Mouse (Mus musculus): ENCODE measurements around the gene C1qtnf6.
A peak's percentile ranks its signal among the peaks of the same experiment; 100 is the strongest.

Gene C1qtnf6

DNA sequence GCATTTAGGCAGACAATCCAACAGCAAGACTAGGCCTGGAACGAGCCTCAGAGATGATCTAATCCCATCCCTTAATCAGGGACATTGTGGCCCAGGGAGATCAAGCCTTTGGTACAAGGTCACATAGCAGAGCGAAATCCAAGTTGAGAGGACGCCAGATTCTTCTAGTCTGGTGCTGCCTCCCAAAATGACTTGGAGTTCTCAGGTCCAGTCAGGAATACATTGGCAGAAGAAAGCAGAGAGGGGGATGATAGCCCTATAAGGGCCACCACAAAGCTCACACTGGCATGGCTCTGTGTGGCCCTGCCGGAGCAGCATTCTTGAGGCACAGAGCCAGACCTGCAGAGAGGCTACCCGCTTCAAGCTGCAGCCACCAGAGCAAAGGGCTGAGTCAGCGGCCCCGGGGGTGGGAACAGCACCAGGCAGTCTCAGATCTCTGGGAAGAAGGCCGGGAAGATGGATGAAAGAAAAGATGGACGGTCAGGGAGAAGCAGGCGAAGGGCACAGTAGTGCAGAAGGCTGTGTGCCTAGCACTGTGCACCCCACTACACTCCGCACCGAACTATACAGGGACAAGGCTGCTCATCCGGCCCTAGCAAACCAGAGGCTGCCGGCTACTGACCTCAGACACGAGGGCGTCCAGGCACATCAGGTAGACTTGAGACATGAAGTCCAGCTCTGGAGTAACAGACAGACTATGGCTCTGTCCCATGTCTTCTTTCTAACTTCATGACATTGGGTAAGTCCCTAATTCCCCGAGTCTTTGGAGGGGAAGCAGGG, at the start of gene C1qtnf6:
Gene C1qtnf6 (minus strand): TSS at position 746 of the 780 bp plus-strand sequence.
- no peak for DNase-seq (ENCODE audit: low spot score)

DNA sequence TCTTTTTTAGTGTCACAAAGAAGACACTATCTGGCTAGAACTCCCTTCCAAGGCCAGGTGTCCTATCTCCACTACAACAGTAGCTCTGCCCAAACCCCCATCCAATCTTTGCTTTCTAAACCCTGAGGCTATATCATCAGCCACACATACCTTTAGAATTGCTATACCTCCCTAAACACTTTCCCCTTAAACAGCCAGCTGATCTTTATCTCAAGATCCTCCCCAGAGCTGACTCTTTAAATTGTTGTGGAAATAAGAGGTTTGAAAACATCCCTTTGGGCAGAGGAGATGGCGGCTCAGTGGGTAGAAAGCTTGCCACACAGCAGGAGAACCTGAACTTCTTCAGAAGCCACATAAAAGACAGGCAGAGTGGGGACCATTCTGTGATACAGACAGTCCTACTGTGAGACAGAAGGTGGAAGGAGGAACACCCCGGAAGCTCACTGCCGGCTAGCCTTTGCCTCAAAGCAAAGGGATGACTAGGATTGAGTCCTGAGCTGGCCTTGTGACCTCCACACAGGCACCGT, 45.1 kb upstream of the C1qtnf6 start:
- DNase-seq (ENCODE audit: low spot score) = peak; percentile 75

DNA sequence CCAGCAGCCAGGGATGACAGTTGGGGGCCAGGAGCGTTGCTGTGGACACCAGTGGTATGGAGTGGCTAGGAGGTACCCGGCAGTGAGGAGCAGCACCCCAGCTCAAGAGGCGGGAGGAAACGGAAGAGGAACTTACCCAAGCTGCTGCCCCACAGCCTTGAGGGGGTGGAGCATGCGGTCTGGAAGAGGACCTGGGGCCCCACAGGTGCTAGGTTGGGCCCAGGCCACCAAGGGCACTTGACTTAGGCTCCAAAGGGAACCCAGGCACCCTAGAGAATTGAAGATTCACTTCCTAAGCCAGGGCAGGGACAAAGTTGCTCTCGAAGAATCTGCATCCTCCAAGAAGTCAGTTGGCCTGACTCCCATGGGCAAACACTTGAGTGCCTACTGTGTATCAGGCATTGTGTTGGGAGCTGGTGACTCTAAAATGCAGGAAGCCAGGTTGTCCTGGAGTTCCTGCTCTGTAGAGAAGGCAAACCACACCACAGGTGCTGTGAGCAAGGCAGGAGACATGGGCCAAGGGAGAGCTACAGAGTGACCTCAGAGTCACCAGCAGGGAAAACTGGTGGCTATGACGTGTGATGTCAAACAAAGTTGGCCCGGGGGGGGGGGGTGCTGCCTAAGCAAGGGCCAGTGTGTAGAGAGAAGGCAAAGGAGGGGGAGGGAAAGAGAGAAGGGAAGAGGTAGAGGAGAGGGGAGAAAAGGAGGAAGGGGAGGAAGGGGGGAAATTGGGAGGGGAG, 41.6 kb upstream of the C1qtnf6 start, which contains the start of gene Rac2:
Gene Rac2 (minus strand): TSS at position 126 of the 740 bp plus-strand sequence.
- DNase-seq (ENCODE audit: low spot score) = peak; percentile 59

DNA sequence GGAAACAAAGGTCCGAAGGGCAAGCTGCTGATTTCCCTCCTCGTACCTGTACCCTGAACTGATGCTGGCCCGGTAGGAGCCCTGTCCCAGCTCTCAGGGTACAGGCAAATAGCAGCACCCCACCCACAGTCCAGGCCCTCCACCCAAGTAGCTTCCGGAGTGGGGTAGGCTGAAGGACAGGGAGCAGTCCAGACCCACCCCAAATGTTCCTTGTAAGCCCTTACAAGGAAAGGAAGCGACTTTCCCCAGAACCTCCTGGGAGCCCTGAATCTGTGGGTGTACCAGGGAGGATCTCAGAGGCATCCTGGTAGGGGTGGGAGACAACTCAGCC, 41.0 kb upstream of the C1qtnf6 start:
- no peak for DNase-seq (ENCODE audit: low spot score)

DNA sequence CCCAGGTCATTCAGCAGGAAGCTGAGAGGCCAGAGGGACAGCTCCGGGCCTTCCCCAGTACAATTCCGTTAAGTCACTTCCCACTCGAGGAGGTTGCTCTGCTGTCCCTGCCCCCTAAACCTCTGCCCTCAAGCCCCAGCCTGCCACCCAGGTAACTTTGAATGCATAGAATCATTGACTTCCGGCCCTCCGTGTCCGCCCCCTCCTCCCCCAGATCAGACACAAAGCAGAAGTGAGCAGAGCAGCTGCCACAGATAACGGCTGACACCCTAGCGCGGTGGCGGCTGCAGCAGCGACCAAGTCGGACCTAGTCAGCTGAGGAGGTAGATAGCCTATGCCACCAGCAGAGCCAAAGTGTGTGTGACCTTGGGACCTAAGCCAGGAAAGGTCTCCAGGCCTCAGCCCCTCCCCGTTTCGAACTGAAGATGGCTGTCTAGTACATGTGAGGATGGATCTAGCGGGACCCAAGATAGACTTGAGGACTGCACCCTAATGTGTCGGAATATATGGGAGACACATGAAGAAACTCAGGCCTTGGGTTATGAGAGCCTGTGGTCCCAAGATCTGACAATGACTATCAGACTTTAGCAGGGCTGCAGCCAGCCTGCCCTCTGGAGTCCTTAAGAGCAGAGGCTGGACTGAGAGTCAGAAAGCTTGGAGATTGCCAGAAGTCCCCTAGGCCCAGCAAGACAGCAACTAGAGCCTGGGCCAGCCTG, 40.5 kb upstream of the C1qtnf6 start:
- peak; percentile 79 for DNase-seq (ENCODE audit: low spot score)

DNA sequence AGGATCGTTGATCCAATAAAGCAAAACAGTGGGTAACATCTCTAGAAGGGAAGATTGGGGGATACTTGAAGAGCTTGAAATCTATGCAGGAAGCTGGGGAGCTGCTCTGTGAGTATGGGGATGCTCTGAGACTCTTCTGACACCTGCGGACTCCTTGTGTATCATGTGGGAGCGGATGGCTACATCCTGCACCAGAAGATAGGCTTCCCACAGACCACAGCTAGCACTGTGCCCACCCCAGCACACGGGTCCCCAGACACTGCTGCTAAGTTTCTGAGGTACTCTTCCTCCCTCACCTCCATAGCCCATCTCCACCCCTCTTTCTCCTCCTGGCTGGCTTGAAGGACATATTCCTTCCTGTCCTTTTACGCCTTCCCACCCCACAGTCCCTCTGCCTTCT, 39.0 kb upstream of the C1qtnf6 start:
- no peak for DNase-seq (ENCODE audit: low spot score)

DNA sequence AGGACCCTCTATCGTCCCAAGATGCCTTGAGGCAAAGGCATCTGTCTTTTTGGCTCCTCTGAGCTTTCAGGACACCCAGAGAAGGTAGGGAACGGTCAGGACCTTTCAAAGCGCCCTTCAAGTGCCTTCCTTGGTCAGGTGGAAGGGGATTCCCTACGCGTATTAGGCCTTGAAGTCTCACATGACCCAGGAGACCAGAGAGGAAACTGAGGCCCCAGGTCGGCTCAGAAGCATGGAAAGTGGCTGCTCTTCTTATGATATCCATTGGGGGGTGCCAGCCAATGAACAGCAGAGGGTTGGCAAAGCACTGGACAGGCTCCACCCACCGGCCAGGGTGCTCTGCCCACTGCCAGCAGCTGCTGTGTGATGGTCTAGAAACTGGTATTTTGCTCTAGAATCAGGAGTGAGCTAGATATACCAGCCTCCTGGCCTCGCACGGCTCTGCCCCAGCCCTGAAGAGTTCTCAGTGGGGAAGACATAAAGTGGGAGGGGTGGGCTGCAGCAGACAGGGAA, 36.4 kb upstream of the C1qtnf6 start:
- DNase-seq (ENCODE audit: low spot score) = no peak

DNA sequence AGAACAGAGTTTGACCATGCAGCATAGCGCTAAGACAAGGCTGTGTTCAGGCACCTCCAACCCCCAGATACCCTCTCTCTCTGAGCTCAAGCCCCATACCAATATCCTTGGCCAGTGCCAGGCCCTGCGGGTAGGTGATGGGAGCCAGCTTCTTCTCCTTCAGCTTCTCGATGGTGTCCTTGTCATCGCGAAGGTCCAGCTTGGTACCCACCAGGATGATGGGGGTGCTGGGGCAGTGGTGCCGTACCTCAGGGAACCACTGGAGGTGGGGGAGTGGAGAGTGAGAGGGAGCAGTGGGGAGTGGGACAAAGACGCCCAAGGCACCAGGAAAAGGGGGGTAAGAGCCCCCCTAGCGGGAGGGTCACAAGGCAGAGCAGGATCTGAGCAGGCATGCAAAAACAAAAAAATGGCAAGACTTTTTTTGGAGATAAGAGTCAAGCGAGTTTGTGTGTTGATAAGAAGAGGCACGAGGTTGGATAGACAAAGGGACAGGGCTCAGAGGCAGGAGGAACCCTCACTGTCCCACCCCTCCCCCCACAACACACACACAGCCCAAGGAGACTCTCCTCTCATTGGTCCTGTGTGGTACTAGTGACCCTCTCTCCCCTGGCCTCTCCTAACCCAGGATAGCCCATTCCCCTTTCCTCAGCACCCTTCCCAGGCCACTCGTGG, 33.7 kb upstream of the C1qtnf6 start:
- no peak for DNase-seq (ENCODE audit: low spot score)

DNA sequence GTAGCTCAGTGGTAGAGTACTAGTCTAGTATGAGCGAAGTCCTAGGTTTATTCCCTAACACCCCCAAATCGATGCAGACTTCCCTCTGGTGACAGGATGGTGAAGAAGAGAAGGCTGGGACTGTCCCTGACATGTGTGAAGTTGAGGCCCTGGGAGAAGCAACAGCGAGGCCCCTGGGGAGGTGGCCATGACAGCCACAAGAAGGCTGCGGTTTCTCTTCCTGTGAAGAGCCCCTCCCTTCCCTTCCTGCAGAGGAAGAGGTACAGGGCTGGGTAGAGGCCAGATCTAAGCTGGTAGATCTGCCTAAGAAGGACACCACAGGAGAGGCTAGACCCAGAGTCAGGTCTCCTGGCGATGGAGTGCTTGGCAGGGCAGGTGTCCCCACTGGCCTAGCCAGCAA, 32.7 kb upstream of the C1qtnf6 start:
- DNase-seq (ENCODE audit: low spot score) = peak; percentile 86

DNA sequence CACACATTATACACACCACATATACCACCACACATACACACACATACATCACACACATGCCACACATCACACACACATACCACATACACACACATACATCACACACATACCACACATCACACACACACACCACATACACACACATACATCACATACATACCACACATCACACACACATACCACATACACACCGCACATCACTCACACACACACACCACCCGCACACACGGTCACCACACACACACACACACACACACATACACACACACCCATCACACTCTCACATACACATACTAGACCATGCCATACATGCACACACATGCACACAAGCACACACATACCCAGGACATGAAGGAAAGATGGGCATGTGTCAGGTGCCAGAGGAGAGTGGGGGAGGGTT, 32.1 kb upstream of the C1qtnf6 start:
- DNase-seq (ENCODE audit: low spot score) = no peak

DNA sequence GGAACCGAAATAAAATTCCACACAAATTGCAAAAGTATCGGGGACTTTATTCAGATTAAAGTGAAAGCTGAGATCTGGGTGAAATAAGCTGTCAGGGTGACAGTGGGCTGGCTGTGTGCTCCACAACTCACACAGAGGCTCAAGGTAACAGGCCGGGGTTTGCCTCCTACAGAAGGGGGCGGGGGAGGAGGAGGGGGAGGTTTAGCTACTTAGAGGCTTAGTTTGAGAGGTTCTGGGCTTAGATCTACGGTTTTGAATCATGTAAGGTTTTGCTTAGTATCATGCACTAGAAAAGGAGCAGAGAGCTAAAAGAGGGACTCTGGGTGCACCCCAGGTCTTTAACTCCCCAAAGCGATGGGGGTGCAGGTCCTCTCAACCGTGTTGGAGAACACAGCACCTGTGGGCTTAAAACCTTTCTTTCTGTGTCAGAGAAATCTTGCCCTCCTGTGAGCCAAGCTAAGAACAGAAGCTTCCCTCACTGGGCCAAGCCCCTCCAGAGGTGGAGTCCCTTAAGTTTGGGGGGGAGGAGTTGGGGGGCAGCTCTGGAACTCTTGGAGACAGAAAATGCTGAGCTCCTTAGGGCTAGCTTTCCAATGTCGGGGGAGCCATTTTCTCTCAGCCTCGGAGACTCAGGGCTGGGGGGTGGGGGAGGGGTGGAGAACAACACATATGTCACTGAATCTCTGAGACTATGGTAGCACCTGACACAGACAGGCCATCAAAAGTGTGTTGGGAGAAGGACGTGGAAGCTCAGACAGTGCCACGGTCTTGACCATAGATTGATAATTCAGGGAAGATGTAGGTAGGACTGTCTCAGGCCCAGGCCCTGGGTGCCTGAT, 28.1 kb upstream of the C1qtnf6 start:
- DNase-seq (ENCODE audit: low spot score) = no peak

DNA sequence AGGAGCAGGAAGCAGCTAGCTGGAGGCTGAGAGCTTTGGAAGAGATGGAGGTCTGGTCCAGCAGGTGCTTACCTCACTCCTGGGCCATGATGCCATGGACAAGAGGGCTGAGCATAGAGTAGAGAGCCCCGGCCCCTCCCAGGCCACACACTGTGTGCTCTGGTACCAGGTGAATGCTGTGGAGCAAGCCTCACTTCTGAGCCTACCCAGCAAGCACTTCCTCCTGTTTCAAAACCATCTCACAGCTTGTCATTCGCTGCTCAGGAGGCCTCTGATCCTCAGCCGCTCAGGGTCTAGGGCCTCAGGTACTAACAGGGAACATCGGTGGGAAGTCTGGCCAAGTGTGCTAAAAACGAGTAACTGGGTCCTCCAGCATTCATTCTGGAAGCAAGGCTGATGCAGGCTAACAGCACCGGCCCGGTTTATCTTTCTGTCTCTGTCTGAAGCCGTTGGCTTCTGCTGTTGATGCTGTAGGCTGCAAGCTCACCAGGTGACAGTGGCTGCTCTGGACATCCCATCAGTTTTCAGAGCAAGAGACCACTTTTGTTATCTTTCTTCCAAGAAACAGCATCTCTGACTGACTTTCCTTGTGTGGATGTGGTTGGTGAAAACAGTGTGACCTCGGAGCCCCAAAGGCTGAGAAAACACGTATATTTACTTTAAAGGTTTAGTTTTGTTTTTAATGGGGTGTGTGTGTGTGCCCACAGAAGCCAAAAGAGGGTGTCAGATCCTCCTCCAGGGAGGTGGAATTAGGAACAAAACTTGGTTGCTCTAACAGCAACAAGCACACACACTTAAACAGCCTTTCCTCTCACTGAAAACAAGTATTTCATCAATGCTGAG, 26.7 kb upstream of the C1qtnf6 start:
- peak; percentile 65 for DNase-seq (ENCODE audit: low spot score)

DNA sequence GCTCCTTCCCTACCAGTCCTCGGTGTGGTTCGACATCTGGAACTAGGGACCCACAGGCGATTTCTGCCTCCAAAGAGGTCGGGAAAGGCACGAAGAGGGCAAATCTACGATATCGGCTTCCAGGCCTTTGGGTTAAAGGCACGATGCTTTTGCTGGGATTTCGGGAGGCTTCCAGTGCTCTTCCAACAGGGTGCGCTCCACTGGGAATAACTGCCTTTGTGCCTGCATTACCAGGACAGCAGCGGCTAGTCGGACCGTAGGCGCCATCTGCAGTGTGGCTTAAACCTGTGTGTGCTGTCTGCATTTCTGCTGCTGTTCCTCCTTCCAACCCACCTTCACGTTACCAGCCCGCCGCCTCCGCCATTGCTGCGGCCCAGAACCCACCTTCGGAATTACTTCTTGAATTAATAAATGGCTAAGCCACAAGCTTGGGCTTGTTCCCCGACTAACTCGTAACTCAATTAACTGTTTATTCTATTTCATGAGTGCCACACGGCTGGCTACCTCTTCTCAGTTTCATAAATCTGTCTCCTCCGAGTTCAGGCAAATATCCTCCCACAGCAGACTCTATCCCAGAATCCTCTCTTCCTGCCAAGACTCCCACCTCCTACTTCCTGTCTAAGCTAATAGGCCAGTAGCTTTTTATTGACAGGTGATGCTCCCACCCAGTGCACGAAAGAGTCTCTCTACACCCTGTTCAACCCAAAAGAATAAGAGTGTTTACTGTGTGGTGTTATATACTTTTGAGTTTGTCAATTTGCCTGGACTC, 23.5 kb upstream of the C1qtnf6 start:
- no peak for DNase-seq (ENCODE audit: low spot score)

DNA sequence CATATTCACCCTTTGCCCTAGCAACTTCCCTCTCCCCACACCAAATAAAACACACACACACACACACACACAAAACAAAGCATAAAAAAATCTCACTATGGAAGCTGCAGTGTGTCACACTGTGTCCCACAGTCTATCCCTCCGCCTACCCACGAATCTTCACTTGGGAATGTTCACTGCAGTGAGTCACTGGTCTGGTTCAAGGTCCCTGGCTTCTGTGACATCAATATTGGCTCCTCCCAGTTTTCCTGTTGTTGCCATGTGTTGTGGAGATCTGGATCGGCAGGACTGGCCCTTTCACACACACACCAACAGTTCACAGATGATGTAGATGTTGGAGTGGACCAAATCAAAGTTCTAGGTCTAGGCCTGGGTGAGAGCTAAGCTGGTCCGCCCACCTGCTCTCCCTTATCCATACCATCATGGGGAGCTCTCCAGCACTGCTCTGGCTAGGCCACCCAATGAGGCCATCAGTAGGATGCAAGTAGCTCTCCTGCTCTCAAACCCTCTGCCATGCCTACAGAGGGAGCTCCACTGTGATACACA, 18.0 kb upstream of the C1qtnf6 start:
- no peak for DNase-seq (ENCODE audit: low spot score)

DNA sequence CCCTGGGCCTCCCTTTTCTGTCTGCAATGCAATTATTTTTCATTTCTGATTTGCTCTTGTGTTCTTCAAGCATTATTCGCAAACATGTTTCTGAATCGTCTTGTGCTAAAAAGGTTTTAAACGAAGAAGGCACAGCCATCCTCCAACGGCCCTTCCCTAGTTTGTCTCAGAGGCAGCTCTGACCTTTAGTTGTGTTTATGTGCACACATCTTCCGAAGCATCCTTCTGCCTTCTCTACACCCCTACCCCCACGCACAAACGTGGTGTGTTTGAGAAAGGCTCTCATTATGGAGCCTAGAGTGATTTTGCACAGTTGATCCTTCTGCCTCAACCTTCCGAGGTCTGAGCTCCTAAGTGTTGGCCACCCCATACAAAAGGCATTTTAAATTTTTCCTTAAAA, 17.5 kb upstream of the C1qtnf6 start:
- no peak for DNase-seq (ENCODE audit: low spot score)

DNA sequence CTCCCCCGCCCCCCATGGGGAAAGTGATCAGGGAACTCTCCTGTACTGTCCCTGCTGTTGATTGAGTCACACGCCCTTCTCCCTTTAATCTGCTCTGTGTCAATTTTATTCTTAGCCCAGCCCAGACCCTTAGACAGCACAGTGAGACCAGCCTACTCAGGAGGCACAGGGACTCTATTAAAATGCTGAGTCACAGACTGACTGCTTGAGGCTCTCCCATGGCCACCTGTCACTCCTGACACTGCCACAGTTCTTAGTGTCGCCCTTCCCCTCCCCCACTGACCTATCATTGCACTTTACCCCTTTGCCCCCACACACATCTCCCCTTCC, 17.1 kb upstream of the C1qtnf6 start:
- DNase-seq (ENCODE audit: low spot score) = no peak

DNA sequence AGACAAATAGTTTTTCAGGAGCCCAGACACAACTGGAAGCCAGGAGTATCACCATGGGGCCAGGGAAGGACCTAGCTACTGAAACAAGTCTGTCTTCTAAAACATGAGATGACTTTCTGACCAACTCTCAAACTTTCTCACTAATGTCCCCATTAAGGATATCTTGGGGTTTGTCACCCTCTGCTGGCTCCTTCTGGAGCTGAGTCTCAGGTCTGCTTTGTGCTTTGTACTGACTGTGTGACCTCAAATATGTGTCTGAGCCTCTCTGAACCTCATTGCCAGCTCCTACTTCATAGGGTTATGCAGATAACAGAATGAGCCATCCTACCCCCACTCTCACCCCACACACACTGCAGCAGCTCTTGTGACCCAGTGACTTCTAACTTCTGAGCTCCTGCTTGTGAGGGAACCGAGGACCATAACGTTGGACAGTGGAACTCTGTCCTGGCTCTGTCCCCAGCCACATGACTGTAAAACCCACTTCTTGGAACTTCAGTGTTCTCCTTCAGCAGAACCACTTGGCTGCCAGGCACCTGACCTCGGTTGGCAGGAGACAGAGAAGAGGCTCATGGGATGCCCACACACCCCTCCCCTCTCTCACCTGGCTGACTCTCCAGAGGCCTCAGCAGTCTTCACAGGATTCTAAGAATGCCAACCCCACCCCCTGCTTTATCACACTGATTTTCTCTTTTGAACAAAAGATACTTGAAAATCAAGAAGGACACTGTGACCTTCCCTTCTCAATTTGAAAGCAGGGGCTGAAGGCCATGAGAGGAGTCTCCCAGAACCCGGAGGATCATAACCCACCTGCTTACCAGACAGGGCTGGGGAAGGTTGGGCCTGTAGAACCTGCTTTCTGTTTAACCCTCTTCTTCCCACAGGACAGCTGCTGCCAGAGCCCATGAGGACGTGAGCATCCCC, 16.5 kb upstream of the C1qtnf6 start:
- peak; percentile 68 for DNase-seq (ENCODE audit: low spot score)

DNA sequence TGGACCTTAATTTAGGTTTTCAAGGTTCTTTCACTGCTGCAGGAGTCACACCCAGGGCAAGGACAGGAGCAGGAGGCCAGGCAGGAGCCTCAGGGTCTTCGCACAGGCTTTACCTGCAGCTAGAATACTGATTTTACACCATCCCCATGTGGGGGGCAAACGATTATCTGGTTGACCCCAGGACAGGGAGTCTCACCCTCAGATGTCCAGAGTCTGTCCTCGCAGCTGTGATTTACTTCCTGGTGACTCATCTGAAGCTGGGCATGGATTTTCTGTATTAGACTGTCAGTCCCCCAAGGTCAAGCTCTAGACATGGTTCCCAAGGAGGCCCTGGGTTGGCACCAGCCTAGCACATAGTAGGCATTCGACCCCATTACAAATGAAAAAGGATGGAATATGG, 14.8 kb upstream of the C1qtnf6 start:
- DNase-seq (ENCODE audit: low spot score) = no peak
